Mouse (Mus musculus) embryonic facial prominence, embryonic 14.5 days (tissue): ENCODE data around the gene Lilra5. TPM values are rescaled to one million over a fixed set of nuclear protein-coding genes. Genes with fewer than 3 reads are reported as not detected.
"Not testable (repeated sequence)": the region's sequence is repeated elsewhere in the genome, so short reads cannot be mapped to it uniquely, and the experiment has no call there.

ENCODE experiments used
- ATAC-seq: fragments of 200-750 bp; cut with Nextera tagmentation; 2 replicates; pipeline ENCODE4 v1.8.0; 2017; ENCODE audit warnings: low read depth, moderate number of reproducible peaks, moderate TSS enrichment
- DNase-seq: peaks from one replicate; pipeline ENCODE4 v3.0.0-alpha.2; 2015; ENCODE audit warnings: low spot score
- H3K27ac ChIP-seq: fragments of 300-500 bp; sonication (generic); replicated peaks from 2 replicates; pipeline ENCODE4 v1.5.1; 2014; ENCODE audit warnings: low read depth, mild to moderate bottlenecking, low read length, moderate library complexity
- H3K27me3 ChIP-seq: fragments of 300-500 bp; sonication (generic); replicated peaks from 2 replicates; pipeline ENCODE4 v1.6.1; 2014; ENCODE audit warnings: low read length; ENCODE audit not compliant: control insufficient read depth, insufficient read depth
- H3K36me3 ChIP-seq: fragments of 300-500 bp; sonication (generic); 2 replicates; pipeline ENCODE4 v1.6.1; 2014; ENCODE audit warnings: low read length, mixed read lengths; ENCODE audit not compliant: control insufficient read depth, insufficient read depth
- H3K4me1 ChIP-seq: fragments of 300-500 bp; sonication (generic); 2 replicates; pipeline ENCODE4 v1.6.1; 2014; ENCODE audit warnings: antibody characterized with exemption, low read length; ENCODE audit not compliant: control insufficient read depth, insufficient read depth
- H3K4me2 ChIP-seq: fragments of 300-500 bp; sonication (generic); 2 replicates; pipeline ENCODE4 v1.6.1; 2014; ENCODE audit warnings: low read depth, mild to moderate bottlenecking, low read length, moderate library complexity, mixed read lengths
- H3K4me3 ChIP-seq: fragments of 300-500 bp; sonication (generic); 2 replicates; pipeline ENCODE4 v1.5.1; 2014; ENCODE audit warnings: low read depth, mild to moderate bottlenecking, low read length
- H3K9ac ChIP-seq: fragments of 300-500 bp; sonication (generic); 2 replicates; pipeline ENCODE4 v1.6.1; 2014; ENCODE audit warnings: low read depth, mild to moderate bottlenecking, low read length, moderate library complexity, mixed read lengths
- H3K9me3 ChIP-seq: fragments of 300-500 bp; sonication (generic); 2 replicates; pipeline ENCODE4 v1.6.1; 2016; ENCODE audit warnings: low read length; ENCODE audit not compliant: control insufficient read depth
- WGBS: fragments of 180-500 bp; shearing (Covaris S2); extraction: QIAGEN DNeasy Blood & Tissue Kit; methylation state at CpG from one replicate; pipeline ENCODE4 v1.1.7; 2014; 5-methylcytosine and 5-hydroxymethylcytosine counted together
- polyA plus RNA-seq: library from polyadenylated mRNA; unstranded; fragments of >200 nt; fragmentation: Nextera tagmentation; extraction: Ambion mirVana; gene quantifications from 2 replicates; pipeline ENCODE4 v1.2.1, GENCODE M21; 2014

Lilra5 gene
- polyA plus RNA-seq, 1 experiment from 2014 or later: not detected

- not testable (repeated sequence) for ATAC-seq, H3K9me3 ChIP-seq, H3K27ac ChIP-seq, H3K4me3 ChIP-seq, H3K4me2 ChIP-seq, DNase-seq, H3K9ac ChIP-seq, H3K4me1 ChIP-seq, H3K36me3 ChIP-seq, H3K27me3 ChIP-seq
- WGBS: no CpG with 5 or more reads among the region's 1 CpGs
Measured at GRCm38 (mm10) chr7:4256060-4256459, 18.5 kb downstream of the Lilra5 start.

DNA sequence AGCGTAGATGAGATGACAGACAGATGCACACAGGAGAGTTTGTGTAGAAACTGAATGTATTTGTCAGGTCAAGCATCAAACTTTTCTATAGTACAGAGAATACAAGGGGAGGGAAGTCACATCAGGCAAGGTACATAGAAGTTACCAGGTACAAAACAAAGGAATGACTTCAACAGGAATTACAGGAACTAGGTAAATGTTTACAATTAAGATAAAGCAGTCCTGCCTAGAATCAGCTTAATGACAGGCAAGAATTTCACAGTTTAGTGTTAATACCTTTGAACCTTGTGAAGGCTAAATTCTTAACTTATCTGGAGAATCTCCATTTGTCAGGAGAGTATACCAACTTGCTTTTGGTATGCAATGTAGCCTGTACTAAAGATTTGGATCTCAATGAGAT, 23.0 kb downstream of the Lilra5 start:
- H3K4me1 ChIP-seq, H3K9ac ChIP-seq, H3K4me3 ChIP-seq, H3K27ac ChIP-seq, H3K9me3 ChIP-seq, H3K36me3 ChIP-seq, DNase-seq, H3K4me2 ChIP-seq, ATAC-seq, H3K27me3 ChIP-seq: not testable (repeated sequence)
- 89% methylated on average over 1 of the region's 1 CpGs for WGBS

DNA sequence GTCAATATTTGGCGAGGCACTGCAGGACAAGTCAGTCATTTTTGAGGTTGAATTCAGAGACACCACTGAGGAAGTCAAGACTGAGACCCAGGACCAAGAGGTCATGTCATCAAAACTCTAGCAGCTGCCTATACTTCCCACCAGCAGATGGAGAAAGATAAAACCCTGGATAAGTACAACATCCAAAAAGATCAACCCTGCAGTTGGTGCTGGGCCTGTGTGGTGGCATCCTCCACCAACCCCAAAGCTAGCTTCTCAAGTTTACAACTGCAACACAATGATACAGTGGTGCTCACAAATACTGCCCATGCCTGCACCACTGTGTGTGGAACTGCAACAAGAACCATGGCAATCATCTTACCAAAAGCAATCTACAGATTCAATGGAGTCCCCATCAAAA, 34.6 kb downstream of the Lilra5 start:
- not testable (repeated sequence) for H3K36me3 ChIP-seq, ATAC-seq, H3K4me2 ChIP-seq, H3K9ac ChIP-seq, H3K9me3 ChIP-seq, H3K27me3 ChIP-seq, H3K4me1 ChIP-seq, DNase-seq, H3K27ac ChIP-seq, H3K4me3 ChIP-seq
- 74% methylated on average over 1 of the region's 1 CpGs for WGBS

DNA sequence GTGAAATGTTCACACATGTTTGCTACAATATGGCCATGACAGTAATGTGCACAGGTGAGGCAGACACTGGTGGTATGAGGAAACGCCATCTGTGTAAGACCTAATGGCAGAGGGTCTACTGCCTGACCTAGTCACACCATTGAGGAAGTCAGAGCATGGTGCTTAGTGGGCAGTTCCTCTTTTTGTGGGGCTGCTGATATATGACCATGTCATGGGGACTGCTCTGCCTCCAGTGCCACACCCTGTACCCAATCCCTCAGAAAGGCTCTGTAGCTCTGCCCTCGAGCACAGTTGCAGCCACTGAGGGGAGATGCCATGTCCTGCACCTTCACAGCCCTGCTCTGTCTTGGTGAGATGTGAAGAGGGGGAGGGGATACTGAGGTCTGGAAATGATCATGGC, 36.3 kb downstream of the Lilra5 start:
- H3K27me3 ChIP-seq, DNase-seq, H3K9me3 ChIP-seq, H3K27ac ChIP-seq, H3K4me3 ChIP-seq, H3K9ac ChIP-seq, H3K4me1 ChIP-seq, H3K4me2 ChIP-seq, H3K36me3 ChIP-seq, ATAC-seq: not testable (repeated sequence)
- 63% methylated on average over 2 of the region's 2 CpGs for WGBS

- 93% methylated on average over 10 of the region's 10 CpGs for whole genome bisulfite sequencing
- H3K27ac ChIP-seq, H3K4me3 ChIP-seq, H3K9me3 ChIP-seq, H3K4me1 ChIP-seq, H3K27me3 ChIP-seq, ATAC-seq, H3K4me2 ChIP-seq, DNase-seq, H3K36me3 ChIP-seq, H3K9ac ChIP-seq: not testable (repeated sequence)
Measured at GRCm38 (mm10) chr7:4275500-4275899, 37.9 kb downstream of the Lilra5 start.

DNA sequence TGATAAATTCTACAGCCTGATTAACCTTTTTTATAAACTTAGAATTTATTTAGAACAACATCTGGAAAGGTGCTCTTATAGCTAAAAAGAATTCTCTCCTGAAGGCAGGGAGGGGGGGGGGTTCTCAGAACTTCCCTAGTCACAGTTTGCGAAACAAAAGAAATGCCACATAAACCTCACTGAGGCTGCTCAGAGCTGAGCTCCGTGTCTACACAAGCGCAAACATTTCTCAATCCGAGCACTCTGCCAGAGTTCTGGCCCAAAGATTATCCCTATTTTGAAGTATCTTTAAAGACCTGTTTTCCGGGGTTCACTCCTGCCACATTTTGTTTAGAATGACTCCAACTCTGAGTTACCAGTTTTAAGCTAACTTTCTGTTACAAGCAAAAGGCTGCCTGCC, 55.1 kb downstream of the Lilra5 start:
- Histone ChIP-seq H3K4me2 (no peak overlapping the region), H3K9me3 (no peaks in the 10 kb centered on the region), H3K36me3 (no peaks in the 10 kb centered on the region), H3K4me3 (no peak overlapping the region), H3K27ac (no peak overlapping the region), H3K9ac (no peak overlapping the region), H3K27me3 (no peaks in the 10 kb centered on the region), H3K4me1 (no peaks in the 10 kb centered on the region)
- WGBS: 70% methylated on average over 5 of the region's 5 CpGs
- ATAC-seq (no peak), DNase-seq (no peak)

Other genes starting within 250 kb of the Lilra5 start
- gene Lair1, start 174.6 kb upstream of the Lilra5 start, polyA plus RNA-seq: 0.63 and 0.79 TPM in 2 replicates
- gene Ttyh1, start 118.3 kb upstream of the Lilra5 start, polyA plus RNA-seq: 8.1 and 8.7 TPM in 2 replicates
- gene Leng8, start 100.7 kb upstream of the Lilra5 start, polyA plus RNA-seq: 38.7 and 49.8 TPM in 2 replicates
- 3.5 and 4.3 TPM in 2 replicates for gene Leng9, start 87.4 kb upstream of the Lilra5 start, polyA plus RNA-seq
- 58.9 and 61.1 TPM in 2 replicates for gene Cdc42ep5, start 72.9 kb upstream of the Lilra5 start, polyA plus RNA-seq
- not detected in 2 replicates for gene Ncr1, start 100.0 kb downstream of the Lilra5 start, polyA plus RNA-seq
- gene Gp6, start 160.0 kb downstream of the Lilra5 start, polyA plus RNA-seq: 0.30 and 0.36 TPM in 2 replicates
- 21.6 and 23.9 TPM in 2 replicates for gene Rdh13, start 207.9 kb downstream of the Lilra5 start, polyA plus RNA-seq
- gene Eps8l1, start 222.9 kb downstream of the Lilra5 start, polyA plus RNA-seq: 4.9 and 8.0 TPM in 2 replicates